Mouse (Mus musculus) C2C12 (cell line): ENCODE results near the gene Ecsit.

Experiments used
- CEBPB ChIP-seq: IDR thresholded peaks from one replicate; pipeline ENCODE4 v1.6.1; 2011; ENCODE audit warnings: low read depth, mild to moderate bottlenecking, control low read depth, moderate library complexity
- CTCF ChIP-seq: IDR thresholded peaks from one replicate; pipeline ENCODE4 v1.5.1; 2011; ENCODE audit not compliant: control insufficient read depth, insufficient read depth, insufficient read length
- MAX ChIP-seq: IDR thresholded peaks from one replicate; pipeline ENCODE4 v1.6.1; 2011; ENCODE audit warnings: mild to moderate bottlenecking, control low read depth
- MYOD1 ChIP-seq: IDR thresholded peaks from one replicate; pipeline ENCODE4 v1.6.1; 2011; ENCODE audit warnings: low read depth; ENCODE audit not compliant: control insufficient read depth, insufficient read length
- USF1 ChIP-seq: IDR thresholded peaks from one replicate; pipeline ENCODE4 v1.6.1; 2011; ENCODE audit warnings: low read depth, mild to moderate bottlenecking, control low read depth, moderate library complexity

DNA sequence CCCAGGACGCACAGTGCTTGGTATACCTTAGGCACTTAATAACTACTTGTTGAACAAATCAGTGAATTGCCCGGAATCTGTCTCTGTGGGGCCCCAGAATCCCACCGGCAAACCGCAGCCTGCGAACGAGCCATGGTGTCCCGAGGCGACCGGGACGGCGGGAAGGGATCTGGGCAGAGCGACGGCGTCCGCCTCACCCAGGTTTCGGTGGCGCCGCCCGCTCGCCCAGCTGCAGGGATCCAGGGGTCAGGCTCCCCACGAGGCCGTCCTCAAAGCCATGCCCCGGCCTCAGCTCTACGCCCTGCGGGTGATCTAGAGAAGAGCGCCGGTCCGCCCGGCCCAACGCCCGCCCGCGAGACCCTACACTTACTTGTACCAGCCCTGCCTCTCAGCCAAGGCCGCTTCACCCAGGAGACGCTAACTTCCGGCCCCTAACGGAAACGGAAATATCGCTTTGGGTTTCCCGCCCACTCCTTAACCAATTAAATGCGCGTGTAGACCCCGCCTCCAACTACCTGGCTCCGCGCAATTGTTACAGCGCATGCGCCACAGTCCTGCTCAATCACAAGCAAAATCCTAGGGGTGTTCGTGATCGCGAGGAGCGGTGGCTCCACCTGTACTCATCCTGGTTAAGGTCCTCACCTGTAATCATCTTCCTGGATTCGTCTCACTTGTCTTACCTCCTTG is 31.6 kb upstream of the Ecsit start, which contains the start of gene Elof1:
- no peak for TF ChIP-seq CTCF
- TF ChIP-seq MAX, result no peak
- TF ChIP-seq USF1, result no peak
- TF ChIP-seq CEBPB, result no peak
- TF ChIP-seq MYOD1, result no peak
